Mouse (Mus musculus) kidney, postnatal 0 days (tissue): ENCODE measurements around the gene Zkscan16. TPM values are rescaled to one million over a fixed set of nuclear protein-coding genes. Genes with fewer than 3 reads are reported as not detected.

Experiments
- ATAC-seq: fragments of 200-750 bp; cut with Nextera tagmentation; replicated peaks from 2 replicates; pipeline ENCODE4 v1.8.0; 2017; ENCODE audit warnings: low read depth, moderate number of reproducible peaks, moderate TSS enrichment, moderate library complexity; ENCODE audit not compliant: low FRiP score
- DNase-seq: peaks from one replicate; pipeline ENCODE4 v3.0.0-alpha.2; 2016; ENCODE audit warnings: low spot score
- H3K27ac ChIP-seq: fragments of 300-500 bp; sonication (generic); 2 replicates; pipeline ENCODE4 v1.5.1; 2014; ENCODE audit warnings: mild to moderate bottlenecking
- H3K27me3 ChIP-seq: fragments of 300-500 bp; sonication (generic); 2 replicates; pipeline ENCODE4 v1.6.1; 2014; ENCODE audit warnings: low read length, mixed read lengths; ENCODE audit not compliant: insufficient read depth
- H3K36me3 ChIP-seq: fragments of 300-500 bp; sonication (generic); 2 replicates; pipeline ENCODE4 v1.6.1; 2014; ENCODE audit warnings: low read length, mixed read lengths; ENCODE audit not compliant: insufficient read depth
- H3K4me1 ChIP-seq: fragments of 300-500 bp; sonication (generic); replicated peaks from 2 replicates; pipeline ENCODE4 v1.6.1; 2014; ENCODE audit warnings: antibody characterized with exemption, low read length, mixed read lengths; ENCODE audit not compliant: insufficient read depth
- H3K4me2 ChIP-seq: fragments of 300-500 bp; sonication (generic); 2 replicates; pipeline ENCODE4 v1.6.1; 2014; ENCODE audit warnings: mild to moderate bottlenecking, low read length, moderate library complexity, mixed read lengths
- H3K4me3 ChIP-seq: fragments of 300-500 bp; sonication (generic); replicated peaks from 2 replicates; pipeline ENCODE4 v1.5.1; 2014; ENCODE audit warnings: low read depth, low read length
- H3K9ac ChIP-seq: fragments of 300-500 bp; sonication (generic); 2 replicates; pipeline ENCODE4 v1.6.1; 2014; ENCODE audit warnings: low read depth, low read length
- H3K9me3 ChIP-seq: fragments of 300-500 bp; sonication (generic); replicated peaks from 2 replicates; pipeline ENCODE4 v1.6.1; 2016; ENCODE audit warnings: low read length, inconsistent platforms, mixed read lengths
- CTCF ChIP-seq: IDR thresholded peaks from 2 replicates; pipeline ENCODE4 v1.5.1; 2016; ENCODE audit warnings: antibody characterized with exemption, low read depth, mild to moderate bottlenecking, moderate library complexity
- WGBS: fragments of 180-500 bp; shearing (Covaris S2); extraction: QIAGEN DNeasy Blood & Tissue Kit; methylation state at CpG from one replicate; pipeline ENCODE4 v1.1.7; 2014; 5-methylcytosine and 5-hydroxymethylcytosine counted together
- polyA plus RNA-seq: library from polyadenylated mRNA; unstranded; fragments of >200 nt; fragmentation: Nextera tagmentation; extraction: Ambion mirVana; gene quantifications from 2 replicates; pipeline ENCODE4 v1.2.1, GENCODE M21; 2015

Gene Zkscan16
- polyA plus RNA-seq, 1 experiment from 2014 or later, result 0.54 TPM

GRCm38 (mm10) chr4:58985157-58985648, 41.8 kb downstream of the Zkscan16 start:
- no peak overlapping the region for H3K4me3 ChIP-seq
- no peak; the same call in 1 of the 2 replicates for ATAC-seq
- no peaks in the 10 kb centered on the region for H3K9me3 ChIP-seq
- no peaks in the 10 kb centered on the region for H3K36me3 ChIP-seq
- H3K4me1 ChIP-seq, result no peaks in the 10 kb centered on the region
- H3K4me2 ChIP-seq, result no peak overlapping the region
- WGBS, result 13% methylated on average over 7 of the region's 7 CpGs
- no peaks in the 10 kb centered on the region for H3K27me3 ChIP-seq
- no peak overlapping the region for H3K27ac ChIP-seq
- no peak overlapping the region for H3K9ac ChIP-seq
- DNase-seq, result peak; percentile 86
- peak; percentile 92 for TF ChIP-seq CTCF

- H3K4me3 ChIP-seq, result peak within 1 kb of the TSS; percentile 71
- peak within 1 kb of the TSS; percentile 99 for H3K4me2 ChIP-seq
- no peaks in the 10 kb centered on the region for H3K4me1 ChIP-seq
- TF ChIP-seq CTCF, result no peak
- H3K27ac ChIP-seq, result peak within 1 kb of the TSS; percentile 57; the same call in 1 of the 2 replicates
- H3K9me3 ChIP-seq, result no peaks in the 10 kb centered on the region
- peak; percentile 87 for DNase-seq
- H3K36me3 ChIP-seq, result no peaks in the 10 kb centered on the region
- WGBS, result 1% methylated on average over 28 of the region's 28 CpGs
- H3K9ac ChIP-seq, result peak within 1 kb of the TSS; percentile 62
- ATAC-seq, result peak; percentile 63; the same call in 1 of the 2 replicates
- H3K27me3 ChIP-seq, result no peaks in the 10 kb centered on the region
Measured at GRCm38 (mm10) chr4:58986540-58987190, 43.2 kb downstream of the Zkscan16 start, which contains the start of gene Ptgr1. Gene Ptgr1, minus strand, starts transcription at chr4:58987119.

- Histone ChIP-seq H3K4me2 (no peak overlapping the region), H3K9ac (no peak overlapping the region), H3K36me3 (no peaks in the 10 kb centered on the region), H3K4me3 (no peak overlapping the region), H3K27ac (no peak overlapping the region), H3K4me1 (no peaks in the 10 kb centered on the region), H3K27me3 (no peaks in the 10 kb centered on the region), H3K9me3 (no peaks in the 10 kb centered on the region)
- ATAC-seq, result no peak
- TF ChIP-seq CTCF, result no peak
- DNase-seq, result no peak
- WGBS, result 70% methylated on average over 7 of the region's 7 CpGs
Measured at GRCm38 (mm10) chr4:58989303-58989898, 46.0 kb downstream of the Zkscan16 start.

- H3K27ac ChIP-seq, result no peak overlapping the region
- no peak for TF ChIP-seq CTCF
- no peak overlapping the region for H3K9ac ChIP-seq
- no peaks in the 10 kb centered on the region for H3K27me3 ChIP-seq
- DNase-seq, result no peak
- H3K9me3 ChIP-seq, result no peaks in the 10 kb centered on the region
- no peak overlapping the region for H3K4me2 ChIP-seq
- no peak overlapping the region for H3K4me3 ChIP-seq
- 80% methylated on average over 17 of the region's 17 CpGs for WGBS
- no peaks in the 10 kb centered on the region for H3K4me1 ChIP-seq
- no peaks in the 10 kb centered on the region for H3K36me3 ChIP-seq
- ATAC-seq, result no peak
Measured at GRCm38 (mm10) chr4:58990609-58991434, 47.4 kb downstream of the Zkscan16 start.

- no peak for DNase-seq
- no peak overlapping the region for H3K27ac ChIP-seq
- TF ChIP-seq CTCF, result no peak
- H3K4me1 ChIP-seq, result no peaks in the 10 kb centered on the region
- H3K36me3 ChIP-seq, result no peaks in the 10 kb centered on the region
- H3K9me3 ChIP-seq, result no peaks in the 10 kb centered on the region
- no peak overlapping the region for H3K9ac ChIP-seq
- ATAC-seq, result no peak
- no peak overlapping the region for H3K4me2 ChIP-seq
- H3K27me3 ChIP-seq, result no peaks in the 10 kb centered on the region
- no peak overlapping the region for H3K4me3 ChIP-seq
- WGBS, result 83% methylated on average over 5 of the region's 5 CpGs
Measured at GRCm38 (mm10) chr4:58992195-58992594, 48.8 kb downstream of the Zkscan16 start.

GRCm38 (mm10) chr4:58994762-58995161, 51.3 kb downstream of the Zkscan16 start, which contains the start of gene Dnajc25:
Gene Dnajc25, plus strand, starts transcription at chr4:58995062.
- 64% methylated on average over 4 of the region's 4 CpGs for WGBS
- DNase-seq (no peak), ATAC-seq (no peak)
- no peak within 1 kb of the TSS for H3K9ac ChIP-seq
- no peaks in the 10 kb centered on the region for H3K4me1 ChIP-seq
- no peaks in the 10 kb centered on the region for H3K36me3 ChIP-seq
- no peaks in the 10 kb centered on the region for H3K27me3 ChIP-seq
- no peak within 1 kb of the TSS for H3K4me3 ChIP-seq
- H3K4me2 ChIP-seq, result peak within 1 kb of the TSS; percentile 14; the same call in 1 of the 2 replicates
- no peak for TF ChIP-seq CTCF
- H3K27ac ChIP-seq, result no peak within 1 kb of the TSS
- H3K9me3 ChIP-seq, result no peaks in the 10 kb centered on the region
